Mouse (Mus musculus) E14TG2a.4 (cell line): Measurements from ENCODE around the gene Apba2.

ENCODE experiments used
- CTCF ChIP-seq: conservative IDR thresholded peaks from 2 replicates; pipeline ENCODE4 v1.5.1; 2014; ENCODE audit warnings: low read length
- POU5F1 ChIP-seq: IDR thresholded peaks from 2 replicates; pipeline ENCODE4 v1.6.1; 2014; ENCODE audit warnings: low read length, borderline replicate concordance

- TF ChIP-seq CTCF = no peak
- no peak for TF ChIP-seq POU5F1
Measured at GRCm38 (mm10) chr7:64583670-64584121, 82.2 kb downstream of the Apba2 start.
